Comparison of ENCODE assay signal across 19 mouse cellular contexts in the genomic region with DNA sequence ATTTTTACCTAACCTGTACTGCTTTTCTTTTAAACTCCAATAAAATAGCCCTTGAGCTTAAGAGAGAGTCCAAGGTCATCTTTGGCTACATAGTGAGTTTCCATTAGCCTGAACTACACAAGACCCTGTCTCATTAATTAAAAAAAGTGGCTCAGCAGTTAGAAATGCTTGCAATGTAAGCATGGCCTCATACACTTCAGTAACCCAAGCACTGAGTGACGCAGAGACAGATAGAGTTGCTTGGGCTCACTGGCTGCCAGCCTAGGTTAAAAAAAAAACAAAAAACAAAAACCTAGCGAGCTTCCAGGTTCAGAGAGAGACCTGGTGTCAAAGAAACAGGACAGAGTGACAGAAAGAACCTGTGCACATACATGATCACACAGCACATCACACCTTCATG. TPM values are rescaled to one million over a fixed set of nuclear protein-coding genes. Genes with fewer than 3 reads are reported as not detected.
A peak's percentile ranks its signal among the peaks of the same experiment; 100 is the strongest.
DNase-seq lines count a peak whose midpoint lies in the region; ATAC-seq and TF ChIP-seq lines count a peak whose summit lies in the region.
"Had no signal": no experiment of that assay in that cellular context is flagged by ENCODE, and none has a peak within 500 bp of the region (broad histone marks: within the 10 kb centered on the region; RNA-seq: fewer than 3 reads in every experiment).

No protein-coding gene starts in this region.

- intact Hi-C loops in heart, postnatal 25 days (cut with DNase I), result no loop called here

- no peak for ATAC-seq in heart, embryonic 12.5 days (ENCODE audit: insufficient number of reproducible peaks, low FRiP score)
- ATAC-seq in heart, embryonic 16.5 days (replicated peaks; ENCODE audit: extremely low read depth, insufficient read depth, low FRiP score), result peak; percentile 59
- no peak for ATAC-seq in megakaryocyte, adult 5-6 weeks (ENCODE audit: poor library complexity, severe bottlenecking)
- ATAC-seq in midbrain, embryonic 13.5 days, result no peak
- ATAC-seq: forebrain, embryonic 16.5 days; inflammation-experienced regulatory T-cells, adult 6 months; midbrain, embryonic 15.5 days had no signal

- peaks cover 41% of the 10 kb centered on the region for H3K4me1 ChIP-seq in heart, embryonic 12.5 days (replicated peaks)
- H3K4me1 ChIP-seq in liver, adult 2 months (ENCODE audit: control insufficient read depth, insufficient read depth, low read length), result peaks cover 7% of the 10 kb centered on the region
- H3K4me1 ChIP-seq in heart, embryonic 16.5 days (ENCODE audit: control insufficient read depth, insufficient read depth, low read length), result peaks cover 29% of the 10 kb centered on the region
- H3K4me1 ChIP-seq in midbrain, embryonic 13.5 days (replicated peaks), result peaks cover 10% of the 10 kb centered on the region
- H3K4me1 ChIP-seq: embryonic facial prominence, embryonic 13.5 days had no signal

- peak overlapping the region; percentile 83 for H3K27ac ChIP-seq in heart, embryonic 12.5 days (ENCODE audit: poor library complexity, severe bottlenecking)
- H3K27ac ChIP-seq in liver, adult 2 months (replicated peaks; ENCODE audit: insufficient read depth, low read depth, low read length), result no peak overlapping the region
- peak overlapping the region; percentile 89 for H3K27ac ChIP-seq in heart, embryonic 16.5 days (ENCODE audit: low read length)
- H3K27ac ChIP-seq in midbrain, embryonic 13.5 days, result no peak overlapping the region
- H3K27ac ChIP-seq: embryonic facial prominence, embryonic 13.5 days; hindbrain, embryonic 13.5 days; midbrain, embryonic 15.5 days; neural tube, embryonic 15.5 days had no signal

- H3K36me3 ChIP-seq in heart, embryonic 12.5 days, result peaks cover 17% of the 10 kb centered on the region
- H3K36me3 ChIP-seq in liver, adult 2 months (ENCODE audit: control insufficient read depth, insufficient read depth, low read length), result no peaks in the 10 kb centered on the region
- peaks cover 4% of the 10 kb centered on the region; the same call in 1 of the 2 replicates for H3K36me3 ChIP-seq in heart, embryonic 16.5 days (ENCODE audit: control insufficient read depth, insufficient read depth)
- 0 out of 2 replicates have a peak, but pooled peaks cover 8% of the 10 kb centered on the region for H3K36me3 ChIP-seq in midbrain, embryonic 13.5 days
- H3K36me3 ChIP-seq: midbrain, embryonic 15.5 days; neural tube, embryonic 15.5 days had no signal

- DNase-seq in heart, postnatal 25 days (ENCODE audit: low spot score), result no peak
- DNase-seq in liver, adult 2 months (ENCODE audit: extremely low read depth, low read depth, low spot score), result peak; percentile 54
- DNase-seq in liver, result no peak
- DNase-seq: adrenal gland, adult 8-10 months; cerebellum, postnatal 14 days; kidney, postnatal 14 days; lung, postnatal 14 days; thymus, adult 18-20 months had no signal

- no peak overlapping the region for H3K9ac ChIP-seq in heart, embryonic 12.5 days
- no peak overlapping the region for H3K9ac ChIP-seq in liver, adult 2 months (ENCODE audit: low read depth, low read length)
- H3K9ac ChIP-seq in heart, embryonic 16.5 days (ENCODE audit: low read length), result peak overlapping the region; percentile 38
- H3K9ac ChIP-seq in midbrain, embryonic 13.5 days (replicated peaks), result no peak overlapping the region
- H3K9ac ChIP-seq: embryonic facial prominence, embryonic 13.5 days; hindbrain, embryonic 13.5 days; midbrain, embryonic 15.5 days; neural tube, embryonic 15.5 days had no signal

- H3K79me2 ChIP-seq in liver, adult 2 months (ENCODE audit: control insufficient read depth, insufficient read depth, low read length), result peaks cover 45% of the 10 kb centered on the region; the same call in 1 of the 2 replicates

- no peaks in the 10 kb centered on the region; the same call in 1 of the 2 replicates for H3K9me3 ChIP-seq in heart, embryonic 12.5 days (replicated peaks)
- no peaks in the 10 kb centered on the region; the same call in 1 of the 2 replicates for H3K9me3 ChIP-seq in heart, embryonic 16.5 days (replicated peaks; ENCODE audit: control insufficient read depth, low read length)
- H3K9me3 ChIP-seq in midbrain, embryonic 13.5 days, result no peaks in the 10 kb centered on the region
- H3K9me3 ChIP-seq: embryonic facial prominence, embryonic 13.5 days; hindbrain, embryonic 13.5 days; megakaryocyte, embryonic 14.5 days; midbrain, embryonic 15.5 days; neural tube, embryonic 15.5 days had no signal

- no peak for TF ChIP-seq CTCF in liver, adult 2 months (IDR thresholded peaks at IDR 0.05; ENCODE audit: low read depth, low read length)

- no peak overlapping the region for H3K4me3 ChIP-seq in heart, embryonic 12.5 days
- H3K4me3 ChIP-seq in liver, adult 2 months (ENCODE audit: insufficient read depth, low read depth, low read length), result no peak overlapping the region
- H3K4me3 ChIP-seq in heart, embryonic 16.5 days (ENCODE audit: low read length), result no peak overlapping the region; the same call in 1 of the 2 replicates
- H3K4me3 ChIP-seq in midbrain, embryonic 13.5 days (replicated peaks), result no peak overlapping the region
- H3K4me3 ChIP-seq: embryonic facial prominence, embryonic 13.5 days; hindbrain, embryonic 13.5 days; megakaryocyte, embryonic 14.5 days; midbrain, embryonic 15.5 days; neural tube, embryonic 15.5 days had no signal

- WGBS in heart, embryonic 12.5 days, result 31% methylated on average over 2 of the region's 2 CpGs
- WGBS in liver, adult 2 months, result 15% methylated on average over 2 of the region's 2 CpGs
- WGBS in heart, embryonic 16.5 days, result 30% methylated on average over 2 of the region's 2 CpGs
- WGBS in midbrain, embryonic 13.5 days, result 84% methylated on average over 2 of the region's 2 CpGs

- TF ChIP-seq POLR2A in liver, adult 2 months (IDR thresholded peaks at IDR 0.05; ENCODE audit: extremely low read depth, insufficient read depth, low read length), result no peak

- H3K4me2 ChIP-seq in heart, embryonic 12.5 days, result peak overlapping the region; percentile 34; the same call in 1 of the 2 replicates
- H3K4me2 ChIP-seq in heart, embryonic 16.5 days (ENCODE audit: low read depth, low read length), result peak overlapping the region; percentile 45
- H3K4me2 ChIP-seq in midbrain, embryonic 13.5 days (replicated peaks), result no peak overlapping the region
- H3K4me2 ChIP-seq: embryonic facial prominence, embryonic 13.5 days; hindbrain, embryonic 13.5 days; midbrain, embryonic 15.5 days; neural tube, embryonic 15.5 days had no signal

- no peaks in the 10 kb centered on the region for H3K27me3 ChIP-seq in heart, embryonic 12.5 days (replicated peaks)
- H3K27me3 ChIP-seq in liver, adult 2 months (ENCODE audit: control insufficient read depth, insufficient read depth, low read length), result no peaks in the 10 kb centered on the region
- H3K27me3 ChIP-seq in heart, embryonic 16.5 days (ENCODE audit: control insufficient read depth, insufficient read depth, low read length), result no peaks in the 10 kb centered on the region
- H3K27me3 ChIP-seq in midbrain, embryonic 13.5 days, result no peaks in the 10 kb centered on the region
- H3K27me3 ChIP-seq: embryonic facial prominence, embryonic 13.5 days; hindbrain, embryonic 13.5 days; megakaryocyte, embryonic 14.5 days; midbrain, embryonic 15.5 days; neural tube, embryonic 15.5 days had no signal

RNA-seq across cellular contexts. Expression of a gene that starts 14.5 kb away (rescaled TPM):
- 7.1 and 7.6 TPM in 2 replicates for polyA plus RNA-seq in heart, embryonic 12.5 days (2016; fragmentation: Nextera tagmentation; extraction: Ambion mirVana)
- total RNA-seq in heart, postnatal 25 days (2021), result 10 to 100 TPM; 23.2 to 28.0 TPM
- total RNA-seq in liver, adult 2 months (2014; rRNA removed), result 2.8 and 4.4 TPM in 2 replicates
- polyA plus RNA-seq in liver, adult 2 months (2012; rRNA removed), result 4.4 TPM in 2 replicates
- 4.2 and 5.1 TPM in 2 replicates for polyA plus RNA-seq in heart, embryonic 16.5 days (2015; fragmentation: Nextera tagmentation; extraction: Ambion mirVana)
- 10.4 and 11.3 TPM in 2 replicates for total RNA-seq in megakaryocyte, adult 5-6 weeks (2015)
- 2.6 and 3.3 TPM in 2 replicates for total RNA-seq in megakaryocyte, adult 5-6 weeks (2017)
- 9.9 and 10.5 TPM in 2 replicates for polyA plus RNA-seq in midbrain, embryonic 13.5 days (2015; fragmentation: Nextera tagmentation; extraction: Ambion mirVana)

Comparison
In these comparisons a context has a peak if more than half of its experiments do, and no peak if none do; other contexts are left out.
1. H3K27ac ChIP-seq: peak in heart, embryonic 12.5 days (single experiment) and heart, embryonic 16.5 days (single experiment); none in liver, adult 2 months (single experiment) and midbrain, embryonic 13.5 days (single experiment).